Mouse (Mus musculus) kidney, postnatal 4 days (tissue): ENCODE results near the gene Rasgrp4.

Source experiments
- DNase-seq, 2 experiments: peaks; one replicate each; pipeline ENCODE4 v3.0.0; 2021; ENCODE audit warnings: mixed read lengths in 2 of 2

Gene Rasgrp4

GRCm38 (mm10) chr7:29148771-29149170 lies 14.1 kb downstream of the Rasgrp4 start:
- DNase-seq, result no peak

- DNase-seq, result no peak
These were observed 16.8 kb downstream of the Rasgrp4 start for GRCm38 (mm10) chr7:29151486-29151885.

- no peak for DNase-seq
These were observed 19.5 kb downstream of the Rasgrp4 start for GRCm38 (mm10) chr7:29154018-29154720.

GRCm38 (mm10) chr7:29155196-29155837 lies 20.7 kb downstream of the Rasgrp4 start:
- peak; percentile 92 to 95 for DNase-seq

GRCm38 (mm10) chr7:29155838-29156782 lies 21.5 kb downstream of the Rasgrp4 start, which contains the start of gene Fam98c:
TSS of gene Fam98c (minus strand) at chr7:29156234.
- DNase-seq, result peak; percentile 87 to 93

GRCm38 (mm10) chr7:29158264-29158663 lies 23.6 kb downstream of the Rasgrp4 start:
- DNase-seq, result no peak

GRCm38 (mm10) chr7:29162294-29162693 lies 27.6 kb downstream of the Rasgrp4 start:
- DNase-seq, result no peak

- DNase-seq, result peak; percentile 79 to 86
These were observed 28.3 kb downstream of the Rasgrp4 start for GRCm38 (mm10) chr7:29162750-29163525.

GRCm38 (mm10) chr7:29167656-29168055 lies 33.0 kb downstream of the Rasgrp4 start:
- no peak for DNase-seq

GRCm38 (mm10) chr7:29168121-29168695 lies 33.6 kb downstream of the Rasgrp4 start:
- DNase-seq, result no peak

- peak; percentile 28 to 35 for DNase-seq
These were observed 34.2 kb downstream of the Rasgrp4 start for GRCm38 (mm10) chr7:29168791-29169230.

GRCm38 (mm10) chr7:29169231-29170065 lies 34.8 kb downstream of the Rasgrp4 start:
- peak; percentile 91 to 93 for DNase-seq

- peak; percentile 89 to 93 for DNase-seq
These were observed 35.6 kb downstream of the Rasgrp4 start, which contains the start of the genes Ggn and Spred3 for GRCm38 (mm10) chr7:29170066-29170754. TSS of gene Ggn (plus strand) at chr7:29170210. TSS of gene Spred3 (minus strand) at chr7:29170411.

GRCm38 (mm10) chr7:29170755-29171561 lies 36.3 kb downstream of the Rasgrp4 start:
- DNase-seq, result peak; percentile 41 to 48

GRCm38 (mm10) chr7:29171562-29172097 lies 37.0 kb downstream of the Rasgrp4 start:
- DNase-seq, result peak; percentile 35 to 39

GRCm38 (mm10) chr7:29172390-29173016 lies 37.9 kb downstream of the Rasgrp4 start:
- DNase-seq, result peak in 1 of 2 experiments; percentile 18

GRCm38 (mm10) chr7:29178106-29178505 lies 43.5 kb downstream of the Rasgrp4 start:
- no peak for DNase-seq

GRCm38 (mm10) chr7:29179323-29179722 lies 44.7 kb downstream of the Rasgrp4 start:
- DNase-seq, result no peak
